Mouse (Mus musculus) brain, adult 10 weeks (tissue): ENCODE data around the gene Rhag. TPM values are rescaled to one million over a fixed set of nuclear protein-coding genes. Genes with fewer than 3 reads are reported as not detected.

Experiments
- polyA plus RNA-seq: library from polyadenylated mRNA; stranded (reverse); fragments of 350-450 nt; fragmentation: Illumina TruSeq; extraction: RNeasy Lipid Tissue Mini Kit (QIAGEN cat#74804); gene quantifications from one replicate; pipeline ENCODE4 v1.2.3, GENCODE M21; 2015; ENCODE audit warnings: low read depth, low replicate concordance

Rhag gene
- not detected for polyA plus RNA-seq

GRCm38 (mm10) chr17:40810934-40811333 lies at the start of gene Rhag:
TSS of gene Rhag (plus strand) at chr17:40811126.

GRCm38 (mm10) chr17:40806953-40807572 lies 3.9 kb upstream of the Rhag start, which contains the start of gene Crisp2:
TSS of gene Crisp2 (minus strand) at chr17:40807003.

GRCm38 (mm10) chr17:40879924-40880691 lies 69.2 kb downstream of the Rhag start, which contains the start of gene 9130008F23Rik:
TSS of gene 9130008F23Rik (minus strand) at chr17:40880559.

Other genes with a start within 250 kb of the Rhag start
- gene Esp6, start 249.6 kb upstream of the Rhag start, polyA plus RNA-seq: not detected
- gene Esp4, start 212.5 kb upstream of the Rhag start, polyA plus RNA-seq: not detected
- not detected for gene Esp3, start 179.1 kb upstream of the Rhag start, polyA plus RNA-seq
- not detected for gene Esp1, start 84.0 kb upstream of the Rhag start, polyA plus RNA-seq
- gene Crisp2, start 4.1 kb upstream of the Rhag start, polyA plus RNA-seq: 0.48 TPM
- gene 9130008F23Rik, start 69.4 kb downstream of the Rhag start, polyA plus RNA-seq: not detected
- gene Glyatl3, start 103.2 kb downstream of the Rhag start, polyA plus RNA-seq: not detected
- gene Mut, start 123.6 kb downstream of the Rhag start, polyA plus RNA-seq: 29.3 TPM
- gene Cenpq, start 123.9 kb downstream of the Rhag start, polyA plus RNA-seq: 8.0 TPM